Mouse (Mus musculus) B cell, adult 62 days (primary cell): ENCODE measurements around the gene Tnfrsf11a. TPM values are rescaled to one million over a fixed set of nuclear protein-coding genes. Genes with fewer than 3 reads are reported as not detected.

Source experiments
- total RNA-seq: library from RNA; stranded (reverse); gene quantifications from 4 replicates; pipeline ENCODE4 v1.2.4, GENCODE M21; 2023

The Tnfrsf11a gene
- 0.21 to 0.40 TPM (median 0.31 TPM) in 3 of 4 replicates, not detected in the other for total RNA-seq

DNA sequence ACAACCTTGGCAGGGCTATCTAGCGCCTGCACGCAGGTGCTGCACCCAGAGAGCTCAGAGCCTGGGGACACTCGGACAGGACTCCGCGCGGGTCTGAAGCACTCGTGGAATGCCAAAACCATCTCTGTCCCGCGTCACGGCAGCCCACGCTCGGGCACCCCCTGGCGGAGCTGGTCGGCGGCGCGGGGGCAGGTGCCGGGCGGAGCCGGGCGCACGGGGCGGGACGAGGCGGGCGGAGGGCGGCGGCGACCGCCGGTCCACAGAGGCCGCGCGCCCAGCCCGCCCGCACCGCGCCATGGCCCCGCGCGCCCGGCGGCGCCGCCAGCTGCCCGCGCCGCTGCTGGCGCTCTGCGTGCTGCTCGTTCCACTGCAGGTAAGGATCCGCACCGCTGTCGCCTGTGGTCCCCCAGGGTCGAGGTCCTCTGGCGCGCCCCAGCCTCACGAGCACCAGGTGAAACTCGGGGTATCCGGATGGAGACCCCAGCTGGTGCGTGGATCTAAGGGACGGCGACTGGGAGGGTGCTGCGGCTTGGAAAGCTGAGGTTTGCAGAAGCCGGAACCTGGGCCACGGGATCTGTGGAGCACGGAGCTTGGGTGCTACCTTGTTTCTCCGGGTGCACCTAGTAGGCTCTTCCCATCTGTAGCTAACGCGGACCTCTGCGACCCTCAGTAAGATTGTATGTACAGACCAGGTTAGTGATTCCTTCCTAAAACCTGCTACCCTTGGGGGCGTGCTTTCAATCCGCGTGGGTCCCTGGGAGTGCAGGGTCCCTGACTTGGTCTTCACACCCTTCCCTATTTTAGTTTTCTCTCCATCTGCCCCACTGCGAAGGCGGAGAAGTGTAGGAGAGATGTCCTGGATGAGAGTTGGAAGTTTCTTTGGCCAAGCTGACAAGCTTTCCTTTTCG is at the start of gene Tnfrsf11a:
Gene Tnfrsf11a, plus strand, starts transcription at position 262 of the 908 bp plus-strand sequence.

Other genes starting within 250 kb of the Tnfrsf11a start
- gene Pign, start 117.0 kb upstream of the Tnfrsf11a start, total RNA-seq, result 35.4 to 44.1 TPM (median 39.7 TPM) in 4 replicates
- 98.0 to 111 TPM (median 104 TPM) in 4 replicates for gene Relch, start 116.9 kb upstream of the Tnfrsf11a start, total RNA-seq
- gene Zcchc2, start 209.7 kb downstream of the Tnfrsf11a start, total RNA-seq, result 51.8 to 60.3 TPM (median 55.0 TPM) in 4 replicates